Mouse (Mus musculus) frontal cortex, postnatal 36 days (tissue): ENCODE measurements at regions not wholly inside any gene's neighbourhood (a gene's known extent, or its start where the extent isn't known, plus 50 kb on each side); places are given as distances from the start of the nearest gene placed in this dataset.
A peak's percentile ranks its signal among the peaks of the same experiment; 100 is the strongest.

Experiments
- DNase-seq, 2 experiments: peaks; one replicate each; pipeline ENCODE4 v3.0.0; 2022; ENCODE audit warnings: low spot score in 2 of 2

DNA sequence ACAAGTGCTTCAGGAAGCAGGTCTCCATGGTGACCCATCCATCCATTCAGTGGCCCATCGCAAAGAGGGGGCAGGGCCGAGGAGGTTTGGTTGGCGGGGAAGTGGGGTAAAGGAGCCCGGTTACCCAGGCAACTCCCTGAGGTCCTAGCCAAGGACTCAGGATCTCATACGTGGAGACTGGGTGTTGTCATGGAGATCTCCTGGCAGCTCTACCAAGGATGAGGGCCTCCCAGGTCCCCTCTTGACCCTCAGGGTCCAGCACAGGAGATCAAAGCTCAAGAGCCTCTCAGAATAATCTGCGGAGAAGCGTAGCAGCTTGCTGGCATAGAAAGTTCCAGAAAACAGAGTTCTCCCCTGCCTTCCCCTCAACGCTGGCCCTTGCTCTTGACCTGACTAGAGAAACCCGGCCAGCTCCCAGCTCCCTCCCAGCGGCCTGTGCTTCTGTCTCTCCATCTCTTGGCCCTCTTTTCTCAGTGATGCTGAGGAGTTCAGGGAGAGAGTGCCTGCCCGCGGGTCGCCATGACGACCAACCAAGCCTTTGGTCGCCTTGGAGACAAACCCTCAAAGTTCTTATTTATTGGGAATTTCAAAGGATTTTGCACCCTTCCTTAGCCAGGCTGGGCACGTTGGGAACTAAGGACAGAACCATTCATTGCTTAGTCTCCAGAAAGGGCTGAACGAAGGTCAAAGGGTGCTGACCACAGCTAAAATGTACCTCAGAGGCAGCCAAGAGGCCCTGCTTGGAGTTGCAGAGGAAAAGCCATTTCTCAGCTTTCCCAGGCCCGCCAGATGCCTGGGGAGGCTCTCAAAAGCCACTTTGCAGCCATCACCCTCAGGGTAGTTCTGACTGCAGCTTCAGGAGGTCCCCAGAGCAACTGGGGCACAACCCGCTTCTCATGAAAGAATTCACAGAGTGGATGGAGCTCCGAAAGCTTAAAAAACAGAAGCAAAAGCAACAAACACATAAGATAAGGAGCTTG is 60.0 kb downstream of the Ubiad1 start:
- DNase-seq = peak; percentile 78 to 85

DNA sequence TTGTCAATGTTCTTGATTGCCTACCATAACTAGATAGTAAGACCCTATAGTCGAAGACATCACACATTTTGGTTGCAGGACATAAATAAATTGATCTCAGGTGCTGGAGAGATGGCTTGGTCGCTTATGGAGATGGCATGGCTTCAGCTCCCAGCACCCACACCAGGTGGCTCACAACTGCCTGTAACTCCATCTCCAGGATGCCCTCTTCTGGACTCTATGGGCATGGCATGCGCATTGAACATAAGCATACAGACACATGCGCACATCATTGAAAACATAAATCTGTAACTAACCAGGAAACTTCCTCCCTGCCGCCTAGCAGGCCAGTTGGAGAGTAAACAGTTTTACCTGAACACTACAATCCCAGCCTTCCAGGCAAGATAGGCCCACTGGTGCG is 64.0 kb downstream of the Ubiad1 start:
- no peak for DNase-seq

DNA sequence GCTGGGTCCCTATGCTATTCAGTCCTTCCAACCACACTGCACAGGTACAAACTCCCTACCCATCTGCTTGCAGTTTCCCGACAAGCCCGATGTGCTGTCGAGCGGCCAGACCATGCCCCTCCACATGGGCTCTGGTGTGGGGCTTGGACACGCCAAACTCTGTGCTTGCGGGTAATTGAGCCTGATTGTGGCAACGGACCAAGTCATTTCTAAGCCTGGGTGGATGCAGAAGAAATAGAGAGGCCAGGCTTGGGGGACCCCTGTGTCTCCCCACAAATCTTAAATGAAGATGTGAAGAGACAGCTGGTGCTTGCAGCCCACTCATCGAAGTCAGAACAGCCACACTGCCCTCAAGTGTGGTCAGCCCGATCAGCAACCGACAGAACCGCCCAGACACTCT is 66.1 kb downstream of the Ubiad1 start:
- no peak for DNase-seq

DNA sequence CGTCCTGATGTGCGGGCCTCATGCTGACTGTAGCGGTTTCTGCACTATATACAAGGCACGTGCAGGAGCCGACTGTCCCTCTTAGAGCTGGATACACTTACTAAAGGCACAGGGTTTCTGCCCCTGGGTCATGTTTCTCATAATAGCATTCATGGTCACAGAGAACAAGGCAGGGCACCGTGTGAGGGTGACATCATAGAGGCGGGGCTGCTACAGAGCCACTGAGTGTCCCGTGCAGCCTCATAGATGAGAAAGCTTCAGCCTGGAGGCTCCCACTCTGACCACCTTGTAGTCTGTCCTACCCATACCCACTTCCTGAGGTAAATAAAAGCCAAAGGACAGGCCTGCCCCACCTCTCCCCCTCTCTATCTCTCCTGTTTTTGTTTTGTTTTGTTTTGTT is 67.2 kb downstream of the Ubiad1 start:
- DNase-seq = no peak

DNA sequence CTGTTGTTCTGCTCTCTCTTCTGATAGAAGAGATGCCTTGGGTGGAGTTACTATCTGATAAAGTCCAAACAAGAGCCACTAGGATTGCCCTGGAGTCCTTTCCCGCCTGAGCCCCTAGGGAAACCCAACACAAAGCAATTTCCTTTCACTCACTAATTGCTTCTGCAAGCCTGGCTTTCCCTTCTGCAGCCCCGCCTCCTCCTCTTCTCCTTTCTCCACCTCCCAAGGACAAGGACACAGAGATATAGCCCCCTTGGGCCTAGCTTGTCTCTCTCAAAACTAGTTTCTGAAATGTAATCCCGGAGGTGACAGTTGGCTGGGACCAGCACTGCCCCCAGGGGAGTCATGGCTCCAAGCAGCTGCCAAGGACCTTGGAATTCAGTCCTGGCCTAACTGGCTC is 68.1 kb downstream of the Ubiad1 start:
- DNase-seq = no peak

DNA sequence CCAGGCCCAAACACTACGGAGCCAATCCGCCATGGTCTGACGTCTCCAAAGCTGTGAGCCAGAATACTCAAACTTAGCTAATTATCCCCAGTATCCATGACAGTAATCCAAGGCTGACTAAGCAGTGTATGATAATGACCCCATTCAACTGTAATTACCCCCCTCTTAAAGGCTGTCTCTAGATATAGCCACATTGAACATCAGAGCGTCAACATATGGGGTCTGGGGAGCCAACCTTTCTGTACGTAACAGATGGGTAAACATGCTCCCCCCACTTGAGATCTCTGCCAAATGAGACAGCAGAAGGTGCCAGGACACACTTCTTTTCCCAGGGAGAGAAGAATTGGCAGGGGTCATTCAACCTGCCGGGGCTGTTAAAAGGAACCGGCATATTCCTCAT is 73.1 kb downstream of the Ubiad1 start:
- DNase-seq = no peak

DNA sequence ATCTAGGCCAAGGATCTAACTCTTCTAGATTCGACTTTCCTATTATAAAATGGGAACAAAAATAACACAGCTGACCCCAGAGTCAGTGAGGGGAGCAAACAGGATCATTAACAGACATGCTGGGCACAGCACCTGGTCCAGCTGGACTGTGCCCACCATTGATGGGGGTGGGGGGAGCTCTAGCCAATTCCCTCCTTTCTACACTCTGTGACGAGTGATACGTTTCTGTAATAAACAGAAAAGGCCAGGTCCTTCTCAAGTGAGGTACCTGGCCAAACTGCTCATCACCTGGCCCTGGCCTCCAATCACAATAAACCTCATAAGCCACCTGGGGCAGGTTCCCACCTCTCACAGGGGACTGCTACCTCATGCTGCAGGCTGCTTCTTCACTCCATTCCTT is 76.9 kb downstream of the Ubiad1 start:
- DNase-seq = no peak

DNA sequence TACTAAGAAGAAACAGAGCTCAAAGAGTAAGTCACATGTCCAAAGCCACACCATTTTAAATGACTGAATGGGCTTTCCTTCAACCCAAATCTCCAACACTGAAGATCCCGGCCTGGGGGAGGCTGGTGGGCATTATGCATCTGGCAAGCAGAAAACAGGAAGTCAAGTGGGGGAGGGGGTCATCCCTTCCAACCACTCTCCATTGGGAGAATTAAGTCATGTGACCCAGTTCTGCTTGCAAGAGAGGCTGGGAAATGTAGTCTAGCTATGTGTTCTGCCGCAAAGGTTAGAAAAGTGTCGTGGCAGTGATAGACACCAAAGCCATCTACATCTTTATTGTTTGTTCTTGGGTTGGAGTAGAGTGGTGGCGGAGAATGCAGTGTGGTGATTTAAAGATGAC is 78.0 kb upstream of the Disp3 start:
- no peak for DNase-seq

DNA sequence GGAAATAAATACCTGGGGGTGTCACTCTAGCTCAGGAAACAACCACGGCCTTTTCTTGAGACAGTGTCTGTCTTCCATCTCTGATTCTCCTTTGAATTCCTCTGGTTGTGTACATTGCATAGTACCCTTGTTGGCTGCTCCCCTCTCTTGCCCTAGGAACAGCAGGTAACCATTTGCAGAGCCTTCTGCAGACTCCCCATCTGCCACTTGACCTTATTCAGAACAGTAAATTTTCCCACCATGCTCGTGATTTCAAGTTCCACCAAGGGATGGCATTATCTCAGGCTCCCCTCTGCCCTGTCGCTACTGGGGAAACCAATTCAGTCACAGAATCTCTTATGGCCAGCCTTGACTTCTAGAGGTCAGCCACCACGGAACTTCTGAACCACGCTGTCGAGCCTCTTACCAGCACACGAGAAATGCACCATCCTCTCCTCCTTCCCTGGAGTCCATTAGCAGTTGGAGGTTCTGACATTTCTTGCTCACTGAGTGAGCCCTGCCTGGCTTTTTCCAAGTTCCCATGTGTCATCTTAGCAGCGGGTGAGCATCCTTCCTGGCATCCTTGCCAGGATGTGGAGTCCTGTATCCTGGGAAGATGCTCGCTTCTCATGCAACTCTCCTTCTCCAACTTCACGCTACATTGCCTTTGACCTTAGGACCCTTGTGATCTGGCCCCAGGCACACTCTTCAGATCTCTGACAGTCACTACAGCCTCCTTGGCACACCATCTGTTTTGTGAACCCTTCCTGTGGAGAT is 75.8 kb upstream of the Disp3 start:
- no peak for DNase-seq

DNA sequence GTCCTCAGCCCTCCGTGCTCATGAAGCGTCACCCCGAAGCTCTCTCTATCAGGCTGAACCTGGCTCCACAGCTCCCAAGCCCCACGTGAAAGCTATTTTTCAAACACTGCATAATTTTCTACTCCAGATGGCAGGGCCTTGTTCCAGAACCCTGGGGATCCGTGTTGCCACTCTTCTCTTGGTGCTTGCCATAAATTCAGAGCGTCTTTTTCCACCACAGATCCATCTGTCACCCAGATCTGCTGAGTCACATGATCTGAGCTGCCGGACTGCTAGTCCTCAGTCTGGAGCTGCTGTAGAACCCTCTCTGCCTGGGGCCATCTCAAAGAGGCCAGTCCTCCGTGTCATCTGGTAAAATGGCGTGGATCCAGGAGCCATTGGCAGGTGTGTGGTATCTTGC is 73.2 kb upstream of the Disp3 start:
- peak; percentile 71 to 90 for DNase-seq

DNA sequence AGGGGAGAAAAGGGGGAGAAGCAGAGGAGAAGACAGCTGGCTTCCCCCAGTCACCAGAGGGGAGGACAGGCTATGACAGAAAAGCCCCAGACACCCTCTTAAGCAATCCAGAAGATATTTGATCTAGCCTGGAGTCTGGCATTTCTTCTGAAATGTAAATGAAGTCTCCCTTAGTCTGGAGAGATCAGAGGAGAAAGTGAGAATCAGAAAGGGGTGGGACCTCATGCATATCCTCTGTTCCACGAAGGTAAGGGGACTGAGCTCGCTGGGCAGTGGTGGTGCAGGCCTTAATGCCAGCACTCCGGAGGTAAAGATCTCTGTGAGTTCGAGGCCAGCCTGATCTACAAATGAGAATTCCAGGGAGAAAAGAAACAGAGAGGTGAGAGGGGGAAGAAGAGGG is 70.6 kb upstream of the Disp3 start:
- DNase-seq = no peak

DNA sequence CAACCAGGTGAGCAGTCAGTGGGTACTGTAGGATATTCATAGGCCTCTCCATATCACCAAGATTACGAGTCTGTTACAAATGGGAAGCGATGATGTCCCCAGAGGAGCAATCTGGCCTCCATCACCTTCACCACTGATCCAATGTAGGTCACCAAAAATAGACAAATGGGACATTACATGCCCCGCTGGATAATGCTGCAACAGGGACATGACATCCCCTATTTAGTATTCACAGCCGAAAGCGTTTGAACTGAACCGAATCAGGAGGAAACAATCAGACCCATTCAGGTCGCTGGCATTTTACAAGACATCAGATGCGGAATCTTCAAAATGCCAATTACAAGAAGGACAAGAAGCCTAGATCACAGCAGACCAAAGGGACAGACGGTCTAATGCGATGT is 69.5 kb upstream of the Disp3 start:
- DNase-seq = no peak

DNA sequence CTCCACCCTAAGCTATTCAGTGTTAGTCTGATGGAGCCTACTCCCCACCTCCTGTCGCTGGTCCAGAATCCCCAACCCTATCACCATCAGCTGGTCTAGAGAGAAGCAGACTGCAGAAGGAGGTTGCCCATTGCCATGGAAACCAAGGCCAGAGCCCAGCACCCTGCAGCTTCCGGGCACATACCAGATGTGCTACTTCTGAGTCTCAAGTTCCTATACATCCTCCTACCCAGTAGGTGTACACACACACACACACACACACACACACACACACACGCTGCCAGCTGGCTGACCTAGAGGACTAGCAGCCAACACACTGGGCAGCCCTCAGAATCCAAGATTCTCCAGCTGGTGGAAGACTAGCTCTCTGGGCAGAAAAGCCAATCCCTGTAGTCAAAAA is 68.9 kb upstream of the Disp3 start:
- peak; percentile 15 to 40 for DNase-seq

DNA sequence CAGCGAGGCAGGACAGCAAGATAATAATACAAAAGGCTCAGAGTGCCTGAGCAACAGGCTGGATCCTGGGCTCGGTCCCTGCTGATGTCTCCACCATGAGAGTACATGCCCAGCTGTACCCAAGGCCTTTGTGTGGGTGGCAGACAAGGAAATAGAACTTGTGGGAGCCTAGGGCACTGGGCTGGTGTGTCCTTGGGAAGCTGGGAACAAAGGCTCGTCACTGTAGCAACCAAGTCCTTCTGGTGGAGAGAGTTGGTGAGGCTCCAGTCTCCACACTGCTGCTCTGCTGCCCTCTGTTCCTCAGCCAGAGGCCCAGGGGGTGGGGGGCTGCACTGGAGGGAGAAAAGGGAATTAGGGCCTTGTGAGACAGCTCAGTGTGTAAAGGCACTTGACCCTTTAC is 66.2 kb upstream of the Disp3 start:
- DNase-seq = no peak

DNA sequence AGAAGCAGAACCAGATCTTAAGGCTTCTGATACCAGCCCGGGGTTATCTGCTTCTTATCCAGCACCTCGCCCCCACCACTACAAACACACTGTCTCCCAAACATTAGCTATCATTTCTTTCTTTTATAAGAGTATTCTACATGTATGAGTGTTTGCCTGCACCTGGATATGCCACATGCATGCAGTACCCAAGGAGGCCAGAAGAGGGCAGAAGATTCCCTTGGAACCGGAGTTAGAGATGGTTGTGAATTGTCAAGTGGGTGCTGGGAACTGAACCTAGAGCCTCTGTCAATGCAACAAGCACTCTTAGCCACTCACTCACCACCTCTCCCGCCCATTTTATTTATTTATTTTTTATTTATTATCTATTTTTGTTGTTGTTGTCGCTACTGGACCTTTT is 64.9 kb upstream of the Disp3 start:
- DNase-seq = no peak

DNA sequence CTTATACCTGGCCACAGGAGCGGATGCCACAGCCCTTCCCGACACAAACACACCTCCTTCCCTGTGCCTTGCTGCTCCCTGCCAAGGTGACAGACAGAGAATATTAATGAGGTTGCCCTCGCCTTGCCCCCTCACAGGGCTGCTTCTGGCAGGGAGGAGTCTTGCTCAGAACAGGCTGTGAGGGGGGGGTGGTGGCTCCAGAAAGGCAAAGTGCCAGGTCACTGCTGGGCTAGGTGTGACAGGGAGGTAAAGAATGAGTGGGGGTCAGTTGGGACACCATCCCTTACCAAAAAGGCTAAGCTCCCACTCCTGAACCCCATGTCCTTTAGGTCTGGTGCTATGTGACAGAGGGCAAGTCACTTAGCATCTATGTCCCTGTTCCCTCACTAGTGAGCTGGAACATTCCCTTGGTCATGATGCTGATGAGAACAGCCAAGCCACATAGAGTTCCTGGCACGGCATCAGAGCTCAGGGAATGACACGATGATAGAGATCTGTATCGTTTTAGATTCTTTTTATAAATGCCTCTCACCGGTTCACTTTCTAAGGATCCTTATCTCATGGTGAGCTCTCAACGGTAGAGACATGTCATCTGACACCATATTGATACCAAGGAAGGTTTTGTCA is 53.9 kb upstream of the Disp3 start:
- no peak for DNase-seq

DNA sequence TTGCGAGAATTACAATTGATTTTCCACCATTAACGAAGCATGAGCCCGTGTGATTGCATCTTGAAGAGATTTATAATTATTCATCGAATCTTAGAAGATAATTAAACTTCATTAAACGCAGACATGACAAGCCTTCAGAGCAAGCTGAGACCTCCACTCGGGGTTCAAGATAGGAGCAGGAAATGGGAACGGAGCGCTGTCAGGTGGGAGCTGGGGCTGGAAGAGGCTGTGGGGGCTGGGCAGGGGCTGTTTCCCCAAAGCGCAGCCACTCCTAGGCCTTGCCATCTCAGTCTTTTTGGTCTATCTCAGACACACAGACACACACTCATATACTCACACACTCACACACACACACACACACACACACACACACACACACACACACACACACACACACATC is 52.6 kb upstream of the Disp3 start:
- no peak for DNase-seq

DNA sequence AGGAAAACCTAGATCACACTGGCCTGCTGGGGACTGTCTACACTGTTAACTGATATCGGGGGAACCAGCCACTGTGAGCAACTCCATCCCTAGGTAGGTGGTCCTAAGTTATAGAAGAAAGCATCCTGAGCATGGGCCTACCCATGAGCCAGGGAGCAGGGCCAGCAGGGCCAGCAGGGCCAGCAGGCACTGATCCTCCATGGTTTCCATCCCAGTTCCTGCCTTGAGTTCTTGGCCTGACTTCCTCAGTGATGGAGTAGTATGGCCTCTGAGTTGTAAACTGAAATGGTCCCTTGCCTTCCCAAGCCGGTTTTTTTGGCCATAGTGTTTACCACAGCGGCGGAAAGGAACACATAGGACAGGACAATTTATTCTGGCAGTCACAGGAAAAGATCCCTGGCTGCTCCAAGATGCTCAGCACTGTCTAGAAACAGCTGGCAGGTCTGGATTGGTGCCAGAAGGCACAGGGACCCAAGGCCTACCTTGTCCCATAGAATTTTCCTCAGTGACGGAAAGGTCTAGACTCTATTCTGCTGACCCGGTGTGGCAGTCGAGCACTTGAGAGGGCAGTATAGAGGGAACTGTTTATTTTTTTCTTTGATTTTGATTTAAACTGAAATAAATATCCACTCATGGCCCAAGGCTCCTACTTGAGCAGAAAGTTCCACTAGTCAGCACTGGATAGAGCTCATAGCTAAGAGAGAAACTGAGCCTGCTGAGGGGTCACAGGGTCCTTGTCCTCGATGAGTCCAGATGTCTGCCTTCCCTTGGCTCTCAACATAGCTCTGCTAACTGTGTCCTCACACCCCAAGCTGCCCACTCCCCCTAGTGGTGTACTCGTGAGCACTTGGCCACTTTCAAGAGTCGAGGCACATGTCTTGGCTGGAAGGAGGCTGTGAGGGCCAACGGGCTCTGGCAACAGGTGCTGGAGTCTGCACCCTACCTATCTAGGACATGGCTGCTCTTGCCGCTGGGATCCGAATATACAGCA is 50.4 kb upstream of the Disp3 start:
- DNase-seq = no peak
